Mouse (Mus musculus): ENCODE data around the gene Gm3460.
"Not testable (repeated sequence)": the region's sequence is repeated elsewhere in the genome, so short reads cannot be mapped to it uniquely, and the experiment has no call there.

Gm3460 gene

DNA sequence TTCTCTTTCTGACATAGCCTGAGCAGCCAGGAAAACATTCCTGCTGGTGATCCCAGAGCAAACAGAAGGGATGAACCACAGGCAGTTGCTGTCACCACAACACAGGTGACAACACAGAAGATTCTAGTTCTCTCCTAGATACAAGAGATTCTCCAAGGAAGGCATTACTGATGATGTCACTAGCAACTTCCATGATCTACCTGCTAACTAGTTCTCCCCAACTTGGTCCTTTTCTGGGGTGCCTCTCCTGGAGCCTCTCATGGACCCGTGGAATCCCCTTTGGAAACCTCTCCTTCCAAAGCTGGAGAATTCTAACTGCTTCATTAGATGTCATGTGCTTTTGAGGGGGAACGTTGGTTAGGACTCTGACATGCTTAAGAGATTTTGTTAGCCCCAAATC, at the start of gene Gm3460:
TSS of gene Gm3460 (minus strand) at position 101 of the 400 bp plus-strand sequence.
- not testable (repeated sequence) for DNase-seq (ENCODE audit: low spot score)

DNA sequence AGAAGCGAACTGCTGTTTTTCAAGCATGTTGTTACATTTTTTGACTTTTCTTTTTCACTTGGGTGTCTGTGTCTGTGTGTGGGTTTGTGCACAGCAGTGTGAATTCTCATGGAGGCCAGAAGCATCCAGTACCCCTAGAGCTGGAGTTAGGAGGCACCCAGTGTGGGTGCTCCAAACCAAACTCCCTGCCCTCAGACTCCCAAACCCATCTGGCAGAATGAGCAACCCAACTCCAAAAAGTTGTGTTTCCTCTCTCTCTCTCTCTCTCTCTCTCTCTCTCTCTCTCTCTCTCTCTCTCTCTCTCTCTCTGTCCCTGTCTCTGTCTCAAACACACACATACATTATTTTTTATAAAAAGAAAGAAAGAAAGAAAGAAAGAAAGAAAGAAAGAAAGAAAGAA, 15.8 kb downstream of the Gm3460 start:
- not testable (repeated sequence) for DNase-seq (ENCODE audit: low spot score)

DNA sequence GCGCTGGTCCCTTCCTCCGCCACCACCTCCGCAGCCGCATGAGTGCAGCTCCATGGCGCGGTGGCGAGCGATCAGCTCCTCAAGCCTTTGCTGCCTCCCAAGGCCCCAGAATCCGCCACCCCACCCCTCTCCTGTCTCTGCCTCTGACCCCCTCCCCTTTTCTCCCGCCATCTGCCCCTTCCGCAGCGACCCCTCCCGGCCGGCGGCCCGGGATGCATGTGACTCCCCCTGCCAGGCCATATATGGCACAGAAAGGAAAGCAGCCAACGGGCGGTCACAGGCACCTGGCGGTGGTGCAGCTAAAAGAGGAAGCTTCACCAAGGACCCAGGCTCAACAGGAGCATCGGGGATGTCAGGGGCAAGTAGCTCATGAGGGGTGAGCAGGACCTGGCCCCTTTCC, 17.2 kb downstream of the Gm3460 start:
- not testable (repeated sequence) for DNase-seq (ENCODE audit: low spot score)

DNA sequence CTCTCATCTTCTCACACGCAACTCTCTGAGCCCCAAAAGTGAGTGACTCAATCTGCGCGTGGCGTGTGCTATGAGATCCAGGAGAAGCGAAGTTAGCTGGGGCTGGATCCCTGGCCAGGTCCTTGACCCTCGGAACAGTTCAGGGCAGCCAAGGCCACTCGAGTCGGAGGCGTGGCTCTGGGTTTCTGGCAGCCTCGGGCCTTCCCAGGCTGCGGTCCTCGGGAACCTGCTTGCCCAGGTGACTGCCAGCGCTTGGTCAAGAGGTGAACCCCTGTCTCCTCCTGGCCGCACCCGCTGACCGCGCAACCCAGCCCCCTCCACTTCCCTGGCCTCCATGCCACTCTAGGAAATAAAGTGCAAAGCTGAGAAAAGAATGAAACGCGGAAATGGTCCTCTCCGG, 17.7 kb downstream of the Gm3460 start:
- not testable (repeated sequence) for DNase-seq (ENCODE audit: low spot score)

DNA sequence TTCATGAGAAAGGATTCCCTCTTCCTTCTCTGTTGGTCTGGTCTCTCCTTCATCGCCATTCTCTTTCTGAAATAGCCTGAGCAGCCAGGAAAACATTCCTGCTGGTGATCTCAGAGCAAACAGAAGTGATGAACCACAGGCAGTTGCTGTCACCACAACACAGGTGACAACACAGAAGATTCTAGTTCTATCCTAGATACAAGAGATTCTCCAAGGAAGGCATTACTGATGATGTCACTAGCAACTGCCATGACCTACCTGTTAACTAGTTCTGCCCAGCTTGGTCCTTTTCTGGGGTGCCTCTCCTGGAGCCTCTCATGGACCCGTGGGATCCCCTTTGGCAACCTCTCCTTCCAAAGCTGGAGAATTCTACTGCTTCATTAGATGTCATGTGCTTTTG, 31.7 kb downstream of the Gm3460 start, which contains the start of gene Gm3629:
TSS of gene Gm3629 (minus strand) at position 101 of the 400 bp plus-strand sequence.
- DNase-seq (ENCODE audit: low spot score): not testable (repeated sequence)
